Mouse (Mus musculus) liver, postnatal 0 days (tissue): Measurements from ENCODE around the gene Actl10. TPM values are rescaled to one million over a fixed set of nuclear protein-coding genes. Genes with fewer than 3 reads are reported as not detected.

Experiments used
- ATAC-seq: fragments of 200-750 bp; cut with Nextera tagmentation; 2 replicates; pipeline ENCODE4 v1.8.0; 2017; ENCODE audit warnings: mild to moderate bottlenecking, moderate library complexity
- DNase-seq: peaks from one replicate; pipeline ENCODE4 v3.0.0-alpha.2; 2016
- H3K27ac ChIP-seq: fragments of 300-500 bp; sonication (generic); 2 replicates; pipeline ENCODE4 v1.5.1; 2014; ENCODE audit warnings: antibody characterized with exemption, moderate library complexity, mild to moderate bottlenecking, low read depth
- H3K27me3 ChIP-seq: fragments of 300-500 bp; sonication (generic); 2 replicates; pipeline ENCODE4 v1.6.1; 2014; ENCODE audit warnings: low read length, control low read depth, mixed read lengths; ENCODE audit not compliant: insufficient read depth
- H3K36me3 ChIP-seq: fragments of 300-500 bp; sonication (generic); replicated peaks from 2 replicates; pipeline ENCODE4 v1.6.1; 2014; ENCODE audit warnings: mild to moderate bottlenecking, control low read depth, low read length, moderate library complexity, mixed read lengths; ENCODE audit not compliant: insufficient read depth
- H3K4me1 ChIP-seq: fragments of 300-500 bp; sonication (generic); 2 replicates; pipeline ENCODE4 v1.6.1; 2014; ENCODE audit warnings: antibody characterized with exemption, mild to moderate bottlenecking, control low read depth; ENCODE audit not compliant: insufficient read depth
- H3K4me2 ChIP-seq: fragments of 300-500 bp; sonication (generic); 2 replicates; pipeline ENCODE4 v1.6.1; 2014; ENCODE audit warnings: low read depth, mild to moderate bottlenecking, low read length, moderate library complexity, mixed read lengths
- H3K4me3 ChIP-seq: fragments of 300-500 bp; sonication (generic); 2 replicates; pipeline ENCODE4 v1.5.1; 2014; ENCODE audit warnings: low read depth, low read length
- H3K9ac ChIP-seq: fragments of 300-500 bp; sonication (generic); replicated peaks from 2 replicates; pipeline ENCODE4 v1.6.1; 2014; ENCODE audit warnings: mild to moderate bottlenecking, moderate library complexity
- H3K9me3 ChIP-seq: fragments of 300-500 bp; sonication (generic); 2 replicates; pipeline ENCODE4 v1.6.1; 2016; ENCODE audit warnings: mild to moderate bottlenecking, control low read depth, low read length, mixed read lengths
- CTCF ChIP-seq: sonication (generic); IDR thresholded peaks from 2 replicates; pipeline ENCODE4 v1.5.1; 2016; ENCODE audit warnings: antibody characterized with exemption, low read depth
- EP300 ChIP-seq: IDR thresholded peaks from 2 replicates; pipeline ENCODE4 v1.6.1; 2016; ENCODE audit warnings: antibody characterized with exemption, low read depth, mild to moderate bottlenecking
- WGBS: fragments of 180-500 bp; shearing (Covaris S2); extraction: QIAGEN DNeasy Blood & Tissue Kit; methylation state at CpG from one replicate; pipeline ENCODE4 v1.1.7; 2014; ENCODE audit not compliant: insufficient replicate concordance; 5-methylcytosine and 5-hydroxymethylcytosine counted together
- polyA plus RNA-seq: library from polyadenylated mRNA; unstranded; fragments of >200 nt; fragmentation: Nextera tagmentation; extraction: Ambion mirVana; gene quantifications from 2 replicates; pipeline ENCODE4 v1.2.1, GENCODE M21; 2015

The Actl10 gene
- polyA plus RNA-seq, 1 experiment from 2014 or later, result 0.07 TPM

- 49% methylated on average over 2 of the region's 2 CpGs for WGBS
- ATAC-seq, result no peak
Observed at GRCm38 (mm10) chr2:154567766-154568165, 16.2 kb downstream of the Actl10 start.

GRCm38 (mm10) chr2:154568329-154569070 lies 16.9 kb downstream of the Actl10 start:
- H3K4me3 ChIP-seq, result peak overlapping the region; percentile 88
- peak overlapping the region; percentile 98 for H3K4me2 ChIP-seq
- peak overlapping the region; percentile 90 for H3K27ac ChIP-seq
- peak; percentile 6 for ATAC-seq
- peak; percentile 50 for DNase-seq
- H3K4me1 ChIP-seq, result peaks cover 40% of the 10 kb centered on the region
- H3K27me3 ChIP-seq, result no peaks in the 10 kb centered on the region
- peaks cover 10% of the 10 kb centered on the region for H3K36me3 ChIP-seq
- no peak for TF ChIP-seq EP300
- no peak for TF ChIP-seq CTCF
- peak overlapping the region; percentile 76 for H3K9ac ChIP-seq
- no peaks in the 10 kb centered on the region for H3K9me3 ChIP-seq
- 20% methylated on average over 10 of the region's 10 CpGs for WGBS

More at GRCm38 (mm10) chr2:154567766-154568165, 16.2 kb downstream of the Actl10 start:
- TF ChIP-seq CTCF (no peak), EP300 (no peak)
- H3K9me3 ChIP-seq, result no peaks in the 10 kb centered on the region
- peak overlapping the region; percentile 88 for H3K4me3 ChIP-seq
- peak overlapping the region; percentile 90 for H3K27ac ChIP-seq
- H3K4me2 ChIP-seq, result peak overlapping the region; percentile 98
- peaks cover 16% of the 10 kb centered on the region for H3K36me3 ChIP-seq
- no peak for DNase-seq
- H3K27me3 ChIP-seq, result no peaks in the 10 kb centered on the region
- H3K4me1 ChIP-seq, result peaks cover 40% of the 10 kb centered on the region
- peak overlapping the region; percentile 76 for H3K9ac ChIP-seq

- Histone ChIP-seq H3K9ac (peak overlapping the region; percentile 76), H3K4me2 (peak overlapping the region; percentile 98), H3K9me3 (no peaks in the 10 kb centered on the region), H3K4me1 (peaks cover 40% of the 10 kb centered on the region), H3K36me3 (peaks cover 3% of the 10 kb centered on the region; the same call in 1 of the 2 replicates), H3K27me3 (no peaks in the 10 kb centered on the region), H3K27ac (peak overlapping the region; percentile 90), H3K4me3 (peak overlapping the region; percentile 88)
- WGBS, result 4% methylated on average over 63 of the region's 70 CpGs
- no peak for TF ChIP-seq CTCF
- TF ChIP-seq EP300, result no peak
- DNase-seq, result peak; percentile 84
- ATAC-seq, result peak; percentile 79
Observed at GRCm38 (mm10) chr2:154569071-154569748, 17.6 kb downstream of the Actl10 start.

GRCm38 (mm10) chr2:154569836-154570286 lies 18.3 kb downstream of the Actl10 start, which contains the start of gene E2f1:
Gene E2f1 (minus strand): TSS chr2:154569892.
- Histone ChIP-seq H3K27ac (peak within 1 kb of the TSS; percentile 90), H3K27me3 (no peaks in the 10 kb centered on the region), H3K9me3 (no peaks in the 10 kb centered on the region), H3K36me3 (0 out of 2 replicates have a peak, but pooled peaks cover 2% of the 10 kb centered on the region), H3K9ac (peak within 1 kb of the TSS; percentile 76), H3K4me3 (peak within 1 kb of the TSS; percentile 88), H3K4me2 (peak within 1 kb of the TSS; percentile 98), H3K4me1 (peaks cover 40% of the 10 kb centered on the region)
- ATAC-seq (peak; percentile 97), DNase-seq (peak; percentile 99)
- 1% methylated on average over 24 of the region's 44 CpGs for WGBS
- TF ChIP-seq CTCF (peak; percentile 33), EP300 (no peak)

- H3K27ac ChIP-seq, result peak overlapping the region; percentile 66
- WGBS, result 33% methylated on average over 4 of the region's 4 CpGs
- no peaks in the 10 kb centered on the region for H3K27me3 ChIP-seq
- no peak for DNase-seq
- H3K4me2 ChIP-seq, result peak overlapping the region; percentile 98
- no peak for ATAC-seq
- 0 out of 2 replicates have a peak, but pooled peaks cover 2% of the 10 kb centered on the region for H3K36me3 ChIP-seq
- peaks cover 40% of the 10 kb centered on the region for H3K4me1 ChIP-seq
- peak overlapping the region; percentile 16; the same call in 1 of the 2 replicates for H3K9ac ChIP-seq
- H3K9me3 ChIP-seq, result no peaks in the 10 kb centered on the region
- TF ChIP-seq EP300 (no peak), CTCF (no peak)
- H3K4me3 ChIP-seq, result peak overlapping the region; percentile 88; the same call in 1 of the 2 replicates
Observed at GRCm38 (mm10) chr2:154570666-154571065, 19.1 kb downstream of the Actl10 start.

GRCm38 (mm10) chr2:154571266-154571665 lies 19.7 kb downstream of the Actl10 start:
- TF ChIP-seq CTCF (no peak), EP300 (no peak)
- peaks cover 38% of the 10 kb centered on the region for H3K4me1 ChIP-seq
- H3K36me3 ChIP-seq, result 0 out of 2 replicates have a peak, but pooled peaks cover 2% of the 10 kb centered on the region
- H3K9ac ChIP-seq, result no peak overlapping the region
- ATAC-seq (no peak), DNase-seq (no peak)
- H3K27ac ChIP-seq, result no peak overlapping the region
- no peaks in the 10 kb centered on the region for H3K9me3 ChIP-seq
- no peaks in the 10 kb centered on the region for H3K27me3 ChIP-seq
- WGBS, result 57% methylated on average over 4 of the region's 4 CpGs
- peak overlapping the region; percentile 98; the same call in 1 of the 2 replicates for H3K4me2 ChIP-seq
- no peak overlapping the region for H3K4me3 ChIP-seq
